ENCODE assay signal across 25 mouse cellular contexts in the genomic region with DNA sequence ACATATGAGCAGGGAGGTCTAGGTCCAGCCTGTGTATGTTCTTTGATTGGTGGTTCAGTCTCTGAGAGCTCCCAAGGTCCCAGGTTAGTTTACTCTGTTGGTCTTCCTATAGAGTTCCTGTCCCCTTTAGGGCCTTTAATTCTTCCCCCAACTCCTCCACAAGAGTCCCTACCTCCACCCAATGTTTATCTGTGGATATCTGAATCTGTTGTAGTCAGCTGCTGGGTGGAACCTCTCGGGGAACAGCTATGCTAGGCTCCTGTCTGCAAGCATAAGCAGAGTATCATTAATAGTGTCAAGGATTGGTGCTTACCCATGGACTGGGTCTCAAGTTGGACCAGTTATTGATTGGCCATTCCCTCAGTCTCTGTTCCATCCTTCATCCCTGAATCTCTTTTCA.
"Had no signal": no experiment of that assay in that cellular context is flagged by ENCODE, and none has a peak within 500 bp of the region (broad histone marks: within the 10 kb centered on the region; RNA-seq: fewer than 3 reads in every experiment).

No protein-coding gene starts in this region.

- H3K36me3 ChIP-seq: heart, embryonic 13.5 days; heart, embryonic 15.5 days; hindbrain, embryonic 15.5 days; kidney, embryonic 15.5 days; limb, embryonic 10.5 days; limb, embryonic 12.5 days had no signal

- H3K27me3 ChIP-seq: heart, embryonic 13.5 days; heart, embryonic 15.5 days; hindbrain, embryonic 13.5 days; hindbrain, embryonic 15.5 days had no signal

- DNase-seq: forebrain, postnatal 0 days; gastrocnemius, postnatal 14 days; gastrocnemius, postnatal 36 days; heart, adult 11 months; heart, adult 2 months; heart, postnatal 14 days; heart, postnatal 36 days; kidney, adult 11 months; kidney, adult 2 months; kidney, adult 9 months; kidney, postnatal 14 days; kidney, postnatal 36 days; layer of hippocampus, adult 9-11 months; layer of hippocampus, postnatal 36 days had no signal

- H3K9me3 ChIP-seq: heart, embryonic 13.5 days; heart, embryonic 15.5 days; hindbrain, embryonic 13.5 days; hindbrain, embryonic 15.5 days; kidney, embryonic 15.5 days; limb, embryonic 10.5 days; limb, embryonic 12.5 days had no signal

- H3K4me1 ChIP-seq: heart, embryonic 13.5 days; heart, embryonic 15.5 days; hindbrain, embryonic 13.5 days; hindbrain, embryonic 15.5 days; kidney, embryonic 15.5 days; limb, embryonic 10.5 days; limb, embryonic 12.5 days had no signal

- H3K4me3 ChIP-seq: heart, adult 2 months; heart, embryonic 13.5 days; heart, embryonic 15.5 days; hindbrain, embryonic 13.5 days; hindbrain, embryonic 15.5 days; kidney, embryonic 15.5 days; limb, embryonic 10.5 days; limb, embryonic 12.5 days had no signal

- ATAC-seq: forebrain, postnatal 0 days; hindbrain, postnatal 0 days; intestine, embryonic 16.5 days had no signal

- H3K27ac ChIP-seq: heart, adult 2 months; heart, embryonic 13.5 days; heart, embryonic 15.5 days; hindbrain, embryonic 13.5 days; hindbrain, embryonic 15.5 days; hindbrain, postnatal 0 days; kidney, embryonic 15.5 days; kidney, postnatal 0 days; limb, embryonic 10.5 days; limb, embryonic 12.5 days had no signal

- H3K9ac ChIP-seq: forebrain, postnatal 0 days; heart, embryonic 13.5 days; heart, embryonic 15.5 days; hindbrain, embryonic 13.5 days; hindbrain, embryonic 15.5 days; kidney, embryonic 15.5 days; limb, embryonic 12.5 days had no signal

- H3K4me2 ChIP-seq: heart, embryonic 11.5 days; heart, embryonic 13.5 days; heart, embryonic 15.5 days; hindbrain, embryonic 13.5 days; hindbrain, embryonic 15.5 days; kidney, embryonic 15.5 days; limb, embryonic 12.5 days had no signal
